Mouse (Mus musculus): ENCODE measurements around the gene Olfr1393. TPM values are rescaled to one million over a fixed set of nuclear protein-coding genes. Genes with fewer than 3 reads are reported as not detected.

Olfr1393 gene
- 0.27 TPM for total RNA-seq (2023)

DNA sequence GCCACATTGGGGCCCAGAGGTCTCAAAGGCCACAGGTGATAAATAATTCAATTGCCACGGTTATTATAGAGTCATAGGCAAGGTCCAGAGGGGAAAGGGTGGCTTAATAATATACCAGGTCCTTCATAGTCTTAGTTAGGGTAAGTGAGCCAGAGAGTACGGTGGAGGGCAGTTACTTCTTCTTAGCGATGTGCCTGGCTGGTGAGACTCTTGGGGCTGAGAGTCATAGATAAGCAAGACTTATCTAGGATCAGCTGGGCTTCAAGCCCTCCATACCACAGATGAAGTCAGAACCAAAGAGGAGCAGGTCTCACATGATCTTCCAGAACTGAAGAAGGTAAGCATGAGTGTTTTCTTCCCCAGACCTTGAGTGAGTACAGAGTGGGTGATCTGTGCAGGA is at the start of gene Olfr1393:
Olfr1393 (plus strand) TSS at position 83 of the 400 bp plus-strand sequence.

GRCm38 (mm10) chr11:49243727-49244594 is 34.1 kb upstream of the Olfr1393 start, which contains the start of gene Mgat1:
TSS of gene Mgat1 (plus strand) at chr11:49244191.

DNA sequence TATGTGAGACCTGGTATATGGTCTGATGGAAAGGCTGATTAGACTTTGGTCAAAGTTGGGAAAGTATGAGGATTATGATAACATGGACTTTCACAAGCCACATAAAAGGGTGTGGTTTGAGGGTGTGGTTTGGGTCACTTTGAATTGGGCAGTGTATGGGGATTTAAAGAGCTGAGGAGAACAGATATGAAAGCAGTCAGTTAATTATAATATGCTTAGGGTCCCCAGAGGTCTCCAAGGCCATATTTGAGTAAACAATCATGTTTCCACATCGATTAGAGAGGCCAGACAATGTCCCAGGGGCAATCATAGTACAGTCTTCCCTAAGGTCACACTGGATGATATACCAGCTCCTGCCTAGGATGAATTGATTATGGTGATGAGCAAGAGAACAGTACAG is 6.9 kb downstream of the Olfr1393 start, which contains the start of gene Olfr1392:
Olfr1392 (plus strand) TSS at position 301 of the 400 bp plus-strand sequence.

GRCm38 (mm10) chr11:49304441-49304840 is 26.3 kb downstream of the Olfr1393 start, which contains the start of gene Olfr10:
TSS of gene Olfr10 (plus strand) at chr11:49304741.

DNA sequence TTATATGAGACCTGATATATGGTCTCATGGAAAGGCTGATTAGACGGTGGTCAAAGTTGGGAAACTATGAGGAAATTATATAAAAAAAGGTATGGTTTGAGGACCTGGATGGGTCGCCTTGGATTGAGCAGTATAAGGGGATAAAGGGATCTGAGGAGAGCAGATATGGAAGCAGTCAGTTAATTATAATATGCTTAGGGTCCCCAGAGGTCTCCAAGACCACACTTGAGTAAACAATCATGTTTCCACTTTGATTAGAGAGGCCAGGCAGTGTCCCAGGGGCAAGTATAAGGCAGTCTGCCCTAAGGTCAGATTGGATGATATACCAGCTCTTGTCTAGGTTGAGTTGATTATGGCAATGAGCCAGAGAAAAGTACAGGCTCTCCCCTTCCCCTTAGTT is 44.3 kb downstream of the Olfr1393 start, which contains the start of gene Olfr1391:
Olfr1391 (plus strand) TSS at position 301 of the 400 bp plus-strand sequence.

Other genes starting within 250 kb of the Olfr1393 start
- gene 9930111J21Rik2, start 227.1 kb upstream of the Olfr1393 start, total RNA-seq (2023) = 78.9 TPM
- gene Tgtp2, start 214.1 kb upstream of the Olfr1393 start, total RNA-seq (2023) = 40.7 TPM
- 140 TPM for gene Ifi47, start 201.7 kb upstream of the Olfr1393 start, total RNA-seq (2023)
- not detected for gene Olfr1396, start 163.4 kb upstream of the Olfr1393 start, total RNA-seq (2023)
- not detected for gene Olfr1395, start 136.0 kb upstream of the Olfr1393 start, total RNA-seq (2023)
- not detected for gene Olfr1394, start 123.9 kb upstream of the Olfr1393 start, total RNA-seq (2023)
- gene Btnl9, start 91.1 kb upstream of the Olfr1393 start, total RNA-seq (2023) = 0.89 TPM
- 94.6 TPM for gene Zfp62, start 75.0 kb upstream of the Olfr1393 start, total RNA-seq (2023)
- 52.8 TPM for gene Mgat1, start 34.1 kb upstream of the Olfr1393 start, total RNA-seq (2023)
- not detected for gene Olfr1392, start 7.0 kb downstream of the Olfr1393 start, total RNA-seq (2023)
- not detected for gene Olfr10, start 26.4 kb downstream of the Olfr1393 start, total RNA-seq (2023)
- gene Olfr1391, start 44.4 kb downstream of the Olfr1393 start, total RNA-seq (2023) = not detected
- not detected for gene Olfr1390, start 56.9 kb downstream of the Olfr1393 start, total RNA-seq (2023)
- not detected for gene Olfr1389, start 144.8 kb downstream of the Olfr1393 start, total RNA-seq (2023)
- 0.33 TPM for gene Olfr1388, start 158.3 kb downstream of the Olfr1393 start, total RNA-seq (2023)
- not detected for gene Olfr1387, start 177.0 kb downstream of the Olfr1393 start, total RNA-seq (2023)
- gene Olfr1386, start 186.7 kb downstream of the Olfr1393 start, total RNA-seq (2023) = not detected
- not detected for gene Olfr1385, start 210.8 kb downstream of the Olfr1393 start, total RNA-seq (2023)
- not detected for gene Olfr1384, start 228.4 kb downstream of the Olfr1393 start, total RNA-seq (2023)
- gene Olfr1383, start 241.3 kb downstream of the Olfr1393 start, total RNA-seq (2023) = not detected
- not detected for gene Olfr1382, start 249.9 kb downstream of the Olfr1393 start, total RNA-seq (2023)